Mouse (Mus musculus): ENCODE measurements around the gene Shh. TPM values are rescaled to one million over a fixed set of nuclear protein-coding genes. Genes with fewer than 3 reads are reported as not detected.

Shh gene
- total and polyA plus RNA-seq, 2 experiments from 2014 or later = 0.83 to 3.2 TPM

- Histone ChIP-seq H3K4me1 (ENCODE audit: insufficient read depth, low read length) (no peaks in the 10 kb centered on the region), H3K9ac (replicated peaks; ENCODE audit: low read length, poor library complexity, severe bottlenecking) (no peak overlapping the region), H3K9me3 (ENCODE audit: low read length) (no peaks in the 10 kb centered on the region), H3K27me3 (ENCODE audit: insufficient read depth, low read length) (0 out of 2 replicates have a peak, but pooled peaks cover 4% of the 10 kb centered on the region), H3K4me3 (ENCODE audit: low read depth, low read length) (no peak overlapping the region), H3K36me3 (ENCODE audit: insufficient read depth, low read length) (no peaks in the 10 kb centered on the region), H3K4me2 (ENCODE audit: low read depth, low read length, poor library complexity, severe bottlenecking) (no peak overlapping the region), H3K27ac (ENCODE audit: low read depth, low read length) (no peak overlapping the region)
- 54% methylated on average over 3 of the region's 3 CpGs for WGBS
- DNase-seq (ENCODE audit: low spot score) = no peak
- no peak for ATAC-seq (ENCODE audit: low FRiP score)
- TF ChIP-seq CTCF (IDR thresholded peaks at IDR 0.05) = no peak
Observed at GRCm38 (mm10) chr5:28450126-28450890, 16.7 kb downstream of the Shh start.

GRCm38 (mm10) chr5:28425926-28426325 lies 41.1 kb downstream of the Shh start:
- DNase-seq (ENCODE audit: low spot score) = no peak
- 91% methylated on average over 9 of the region's 9 CpGs for WGBS

GRCm38 (mm10) chr5:28423781-28424180 lies 43.3 kb downstream of the Shh start:
- Histone ChIP-seq H3K4me2 (ENCODE audit: low read depth, low read length, poor library complexity, severe bottlenecking) (no peak overlapping the region), H3K36me3 (ENCODE audit: insufficient read depth, low read length) (0 out of 2 replicates have a peak, but pooled peaks cover 5% of the 10 kb centered on the region), H3K4me3 (ENCODE audit: low read depth, low read length) (no peak overlapping the region), H3K27me3 (ENCODE audit: insufficient read depth, low read length) (no peaks in the 10 kb centered on the region), H3K27ac (ENCODE audit: low read depth, low read length) (no peak overlapping the region), H3K4me1 (ENCODE audit: insufficient read depth, low read length) (no peaks in the 10 kb centered on the region), H3K9me3 (ENCODE audit: low read length) (no peaks in the 10 kb centered on the region), H3K9ac (replicated peaks; ENCODE audit: low read length, poor library complexity, severe bottlenecking) (no peak overlapping the region)
- WGBS = 87% methylated on average over 4 of the region's 4 CpGs
- no peak for TF ChIP-seq CTCF (IDR thresholded peaks at IDR 0.05)
- ATAC-seq (ENCODE audit: low FRiP score) = no peak
- no peak for DNase-seq (ENCODE audit: low spot score)

More at GRCm38 (mm10) chr5:28425926-28426325, 41.1 kb downstream of the Shh start:
- no peak for TF ChIP-seq CTCF (IDR thresholded peaks at IDR 0.05)
- Histone ChIP-seq H3K4me1 (ENCODE audit: insufficient read depth, low read length) (no peaks in the 10 kb centered on the region), H3K9me3 (ENCODE audit: low read length) (no peaks in the 10 kb centered on the region), H3K27ac (ENCODE audit: low read depth, low read length) (no peak overlapping the region), H3K4me3 (ENCODE audit: low read depth, low read length) (no peak overlapping the region), H3K9ac (replicated peaks; ENCODE audit: low read length, poor library complexity, severe bottlenecking) (no peak overlapping the region), H3K36me3 (ENCODE audit: insufficient read depth, low read length) (no peaks in the 10 kb centered on the region), H3K27me3 (ENCODE audit: insufficient read depth, low read length) (no peaks in the 10 kb centered on the region), H3K4me2 (ENCODE audit: low read depth, low read length, poor library complexity, severe bottlenecking) (no peak overlapping the region)
- no peak for ATAC-seq (ENCODE audit: low FRiP score)

- Histone ChIP-seq H3K4me1 (ENCODE audit: insufficient read depth, low read length) (no peaks in the 10 kb centered on the region), H3K9me3 (ENCODE audit: low read length) (no peaks in the 10 kb centered on the region), H3K4me3 (ENCODE audit: low read depth, low read length) (no peak overlapping the region), H3K27ac (ENCODE audit: low read depth, low read length) (no peak overlapping the region), H3K36me3 (ENCODE audit: insufficient read depth, low read length) (peaks cover 36% of the 10 kb centered on the region), H3K27me3 (ENCODE audit: insufficient read depth, low read length) (no peaks in the 10 kb centered on the region), H3K9ac (replicated peaks; ENCODE audit: low read length, poor library complexity, severe bottlenecking) (no peak overlapping the region), H3K4me2 (ENCODE audit: low read depth, low read length, poor library complexity, severe bottlenecking) (no peak overlapping the region)
- 92% methylated on average over 12 of the region's 12 CpGs for WGBS
- no peak for TF ChIP-seq CTCF (IDR thresholded peaks at IDR 0.05)
- no peak for DNase-seq (ENCODE audit: low spot score)
- ATAC-seq (ENCODE audit: low FRiP score) = no peak
Observed at GRCm38 (mm10) chr5:28419640-28420265, 47.3 kb downstream of the Shh start.

- H3K4me2 ChIP-seq (ENCODE audit: low read depth, low read length, poor library complexity, severe bottlenecking) = no peak overlapping the region
- no peak for DNase-seq (ENCODE audit: low spot score)
- peaks cover 46% of the 10 kb centered on the region for H3K36me3 ChIP-seq (ENCODE audit: insufficient read depth, low read length)
Observed at GRCm38 (mm10) chr5:28418734-28419133, 48.3 kb downstream of the Shh start.

GRCm38 (mm10) chr5:28416029-28416428 lies 51.0 kb downstream of the Shh start:
- Histone ChIP-seq H3K4me3 (ENCODE audit: low read depth, low read length) (no peak overlapping the region), H3K4me1 (ENCODE audit: insufficient read depth, low read length) (no peaks in the 10 kb centered on the region), H3K9ac (replicated peaks; ENCODE audit: low read length, poor library complexity, severe bottlenecking) (no peak overlapping the region), H3K4me2 (ENCODE audit: low read depth, low read length, poor library complexity, severe bottlenecking) (no peak overlapping the region), H3K27me3 (ENCODE audit: insufficient read depth, low read length) (no peaks in the 10 kb centered on the region), H3K36me3 (ENCODE audit: insufficient read depth, low read length) (peaks cover 64% of the 10 kb centered on the region), H3K27ac (ENCODE audit: low read depth, low read length) (no peak overlapping the region), H3K9me3 (ENCODE audit: low read length) (no peaks in the 10 kb centered on the region)
- TF ChIP-seq CTCF (IDR thresholded peaks at IDR 0.05) = no peak
- no peak for DNase-seq (ENCODE audit: low spot score)
- ATAC-seq (ENCODE audit: low FRiP score) = no peak

More at GRCm38 (mm10) chr5:28418734-28419133, 48.3 kb downstream of the Shh start:
- H3K27ac ChIP-seq (ENCODE audit: low read depth, low read length) = no peak overlapping the region
- H3K4me3 ChIP-seq (ENCODE audit: low read depth, low read length) = no peak overlapping the region
- H3K27me3 ChIP-seq (ENCODE audit: insufficient read depth, low read length) = no peaks in the 10 kb centered on the region
- no peak for ATAC-seq (ENCODE audit: low FRiP score)
- no peaks in the 10 kb centered on the region for H3K4me1 ChIP-seq (ENCODE audit: insufficient read depth, low read length)
- no peak for TF ChIP-seq CTCF (IDR thresholded peaks at IDR 0.05)
- 85% methylated on average over 10 of the region's 10 CpGs for WGBS
- H3K9me3 ChIP-seq (ENCODE audit: low read length) = no peaks in the 10 kb centered on the region
- H3K9ac ChIP-seq (replicated peaks; ENCODE audit: low read length, poor library complexity, severe bottlenecking) = no peak overlapping the region

All from midbrain, postnatal 0 days (tissue).